Mouse (Mus musculus) spleen, postnatal 36 days (tissue): ENCODE data around the gene Xkr7.

Experiments used
- DNase-seq, 2 experiments: peaks; one replicate each; pipeline ENCODE4 v3.0.0; 2022; ENCODE audit warnings: low spot score in 2 of 2, mixed read lengths in 1 of 2

The Xkr7 gene

GRCm38 (mm10) chr2:153070762-153071490 is 39.3 kb downstream of the Xkr7 start:
- DNase-seq, result no peak

- DNase-seq, result no peak
Measured at GRCm38 (mm10) chr2:153071491-153072184, 40.0 kb downstream of the Xkr7 start.

GRCm38 (mm10) chr2:153074651-153075050 is 43.0 kb downstream of the Xkr7 start:
- no peak for DNase-seq

GRCm38 (mm10) chr2:153075961-153076360 is 44.3 kb downstream of the Xkr7 start:
- no peak for DNase-seq

GRCm38 (mm10) chr2:153080841-153081523 is 49.3 kb downstream of the Xkr7 start:
- DNase-seq, result peak; percentile 60 to 77

- no peak for DNase-seq
Measured at GRCm38 (mm10) chr2:153081866-153082265, 50.2 kb downstream of the Xkr7 start.

- no peak for DNase-seq
Measured at GRCm38 (mm10) chr2:153083275-153083674, 51.6 kb downstream of the Xkr7 start.

GRCm38 (mm10) chr2:153083824-153084223 is 52.2 kb downstream of the Xkr7 start:
- peak in 1 of 2 experiments; percentile 20 for DNase-seq

GRCm38 (mm10) chr2:153084261-153084976 is 52.8 kb downstream of the Xkr7 start:
- DNase-seq, result peak; percentile 72 to 78

GRCm38 (mm10) chr2:153085556-153085955 is 53.9 kb downstream of the Xkr7 start:
- no peak for DNase-seq

GRCm38 (mm10) chr2:153086166-153086565 is 54.5 kb downstream of the Xkr7 start:
- no peak for DNase-seq

- no peak for DNase-seq
Measured at GRCm38 (mm10) chr2:153087091-153087490, 55.4 kb downstream of the Xkr7 start.

GRCm38 (mm10) chr2:153089316-153089715 is 57.7 kb downstream of the Xkr7 start:
- DNase-seq, result no peak

GRCm38 (mm10) chr2:153090551-153091165 is 59.0 kb downstream of the Xkr7 start:
- DNase-seq, result peak; percentile 96 to 97
